Mouse (Mus musculus) forebrain, embryonic 14.5 days (tissue): ENCODE data around the gene 1600015I10Rik. TPM values are rescaled to one million over a fixed set of nuclear protein-coding genes. Genes with fewer than 3 reads are reported as not detected.
"Not testable (repeated sequence)": the region's sequence is repeated elsewhere in the genome, so short reads cannot be mapped to it uniquely, and the experiment has no call there.

Experiments
- ATAC-seq: fragments of 200-750 bp; cut with Nextera tagmentation; 2 replicates; pipeline ENCODE4 v1.8.0; 2017; ENCODE audit warnings: mild to moderate bottlenecking, moderate library complexity
- DNase-seq: peaks from one replicate; pipeline ENCODE4 v3.0.0-alpha.2; 2015; ENCODE audit warnings: low spot score
- H3K27ac ChIP-seq: fragments of 300-500 bp; sonication (generic); 2 replicates; pipeline ENCODE4 v1.5.1; 2014; ENCODE audit warnings: low read depth, mild to moderate bottlenecking, control low read depth, low read length, moderate library complexity
- H3K27me3 ChIP-seq: fragments of 300-500 bp; sonication (generic); replicated peaks from 2 replicates; pipeline ENCODE4 v1.6.1; 2014; ENCODE audit warnings: low read length, control low read depth, mixed read lengths; ENCODE audit not compliant: control insufficient read depth, insufficient read depth
- H3K36me3 ChIP-seq: fragments of 300-500 bp; sonication (generic); 2 replicates; pipeline ENCODE4 v1.6.1; 2014; ENCODE audit warnings: low read length, control low read depth; ENCODE audit not compliant: control insufficient read depth, insufficient read depth
- H3K4me1 ChIP-seq: fragments of 300-500 bp; sonication (generic); 2 replicates; pipeline ENCODE4 v1.6.1; 2014; ENCODE audit warnings: antibody characterized with exemption, low read length, control low read depth; ENCODE audit not compliant: control insufficient read depth, insufficient read depth
- H3K4me2 ChIP-seq: fragments of 300-500 bp; sonication (generic); 2 replicates; pipeline ENCODE4 v1.6.1; 2014; ENCODE audit warnings: mild to moderate bottlenecking, control low read depth, low read length
- H3K4me3 ChIP-seq: fragments of 300-500 bp; sonication (generic); 2 replicates; pipeline ENCODE4 v1.5.1; 2014; ENCODE audit warnings: low read depth, low read length, control low read depth
- H3K9ac ChIP-seq: fragments of 300-500 bp; sonication (generic); 2 replicates; pipeline ENCODE4 v1.6.1; 2014; ENCODE audit warnings: mild to moderate bottlenecking, low read length, control low read depth, moderate library complexity
- H3K9me3 ChIP-seq: fragments of 300-500 bp; sonication (generic); replicated peaks from 2 replicates; pipeline ENCODE4 v1.6.1; 2016; ENCODE audit warnings: low read length, control low read depth, mixed read lengths; ENCODE audit not compliant: control insufficient read depth
- WGBS: fragments of 180-500 bp; shearing (Covaris S2); extraction: QIAGEN DNeasy Blood & Tissue Kit; methylation state at CpG from one replicate; pipeline ENCODE4 v1.1.7; 2014; 5-methylcytosine and 5-hydroxymethylcytosine counted together
- polyA plus RNA-seq: library from polyadenylated mRNA; unstranded; fragments of >200 nt; fragmentation: Nextera tagmentation; extraction: Ambion mirVana; gene quantifications from 2 replicates; pipeline ENCODE4 v1.2.1, GENCODE M21; 2014

1600015I10Rik gene
- not detected in 2 replicates for polyA plus RNA-seq

- Histone ChIP-seq H3K4me1 (no peaks in the 10 kb centered on the region), H3K4me2 (no peak within 1 kb of the TSS), H3K9ac (no peak within 1 kb of the TSS), H3K27ac (no peak within 1 kb of the TSS), H3K27me3 (no peaks in the 10 kb centered on the region), H3K4me3 (no peak within 1 kb of the TSS), H3K9me3 (no peaks in the 10 kb centered on the region), H3K36me3 (no peaks in the 10 kb centered on the region)
- no peak for DNase-seq
- WGBS, result 91% methylated on average over 5 of the region's 5 CpGs
- ATAC-seq, result no peak
Observed at GRCm38 (mm10) chr6:48929595-48929994, at the start of gene 1600015I10Rik. TSS of gene 1600015I10Rik (plus strand) at chr6:48929895.

- Histone ChIP-seq H3K9me3 (no peaks in the 10 kb centered on the region), H3K36me3 (no peaks in the 10 kb centered on the region), H3K4me2 (no peak overlapping the region), H3K27ac (no peak overlapping the region), H3K9ac (no peak overlapping the region), H3K4me1 (no peaks in the 10 kb centered on the region), H3K27me3 (no peaks in the 10 kb centered on the region), H3K4me3 (no peak overlapping the region)
- ATAC-seq (no peak), DNase-seq (no peak)
- 74% methylated on average over 4 of the region's 4 CpGs for WGBS
Observed at GRCm38 (mm10) chr6:48894203-48894602, 35.5 kb upstream of the 1600015I10Rik start.

- WGBS, result 84% methylated on average over 8 of the region's 8 CpGs
- DNase-seq (no peak), ATAC-seq (no peak)
- Histone ChIP-seq H3K9me3 (no peaks in the 10 kb centered on the region), H3K4me3 (no peak overlapping the region), H3K36me3 (no peaks in the 10 kb centered on the region), H3K9ac (no peak overlapping the region), H3K4me1 (no peaks in the 10 kb centered on the region), H3K4me2 (no peak overlapping the region), H3K27me3 (no peaks in the 10 kb centered on the region), H3K27ac (no peak overlapping the region)
Observed at GRCm38 (mm10) chr6:48894938-48895818, 34.5 kb upstream of the 1600015I10Rik start.

GRCm38 (mm10) chr6:48895941-48896340 is 33.8 kb upstream of the 1600015I10Rik start:
- no peak for DNase-seq
- no peaks in the 10 kb centered on the region for H3K36me3 ChIP-seq
- no peak overlapping the region for H3K4me3 ChIP-seq
- H3K4me1 ChIP-seq, result no peaks in the 10 kb centered on the region
- no peaks in the 10 kb centered on the region for H3K27me3 ChIP-seq
- 77% methylated on average over 5 of the region's 5 CpGs for WGBS
- H3K9me3 ChIP-seq, result no peaks in the 10 kb centered on the region
- no peak overlapping the region for H3K4me2 ChIP-seq
- ATAC-seq, result no peak
- H3K9ac ChIP-seq, result no peak overlapping the region
- H3K27ac ChIP-seq, result no peak overlapping the region

- H3K4me1 ChIP-seq, result no peaks in the 10 kb centered on the region
- H3K9me3 ChIP-seq, result no peaks in the 10 kb centered on the region
- DNase-seq (no peak), ATAC-seq (no peak)
- H3K4me2 ChIP-seq, result no peak overlapping the region
- no peaks in the 10 kb centered on the region for H3K36me3 ChIP-seq
- no peaks in the 10 kb centered on the region for H3K27me3 ChIP-seq
- H3K4me3 ChIP-seq, result no peak overlapping the region
- WGBS, result 80% methylated on average over 5 of the region's 5 CpGs
- H3K27ac ChIP-seq, result no peak overlapping the region
- no peak overlapping the region for H3K9ac ChIP-seq
Observed at GRCm38 (mm10) chr6:48896956-48897355, 32.7 kb upstream of the 1600015I10Rik start.

GRCm38 (mm10) chr6:48901316-48901715 is 28.4 kb upstream of the 1600015I10Rik start:
- not testable (repeated sequence) for ATAC-seq, H3K4me2 ChIP-seq, H3K36me3 ChIP-seq, H3K4me3 ChIP-seq, H3K4me1 ChIP-seq, H3K27ac ChIP-seq, H3K9me3 ChIP-seq, H3K27me3 ChIP-seq, DNase-seq, H3K9ac ChIP-seq
- WGBS, result 94% methylated on average over 11 of the region's 11 CpGs

GRCm38 (mm10) chr6:48902511-48903406 is 26.9 kb upstream of the 1600015I10Rik start:
- H3K36me3 ChIP-seq, result no peaks in the 10 kb centered on the region
- WGBS, result 89% methylated on average over 17 of the region's 17 CpGs
- no peak overlapping the region for H3K27ac ChIP-seq
- ATAC-seq (no peak), DNase-seq (no peak)
- H3K4me2 ChIP-seq, result no peak overlapping the region
- H3K4me3 ChIP-seq, result no peak overlapping the region
- no peaks in the 10 kb centered on the region for H3K9me3 ChIP-seq
- H3K9ac ChIP-seq, result no peak overlapping the region
- no peaks in the 10 kb centered on the region for H3K27me3 ChIP-seq
- no peaks in the 10 kb centered on the region for H3K4me1 ChIP-seq

GRCm38 (mm10) chr6:48903437-48903836 is 26.3 kb upstream of the 1600015I10Rik start:
- ATAC-seq (no peak), DNase-seq (no peak)
- WGBS, result 85% methylated on average over 4 of the region's 4 CpGs
- Histone ChIP-seq H3K9me3 (no peaks in the 10 kb centered on the region), H3K4me1 (no peaks in the 10 kb centered on the region), H3K4me2 (no peak overlapping the region), H3K36me3 (no peaks in the 10 kb centered on the region), H3K27me3 (no peaks in the 10 kb centered on the region), H3K9ac (no peak overlapping the region), H3K4me3 (no peak overlapping the region), H3K27ac (no peak overlapping the region)
